Mouse (Mus musculus) neural tube, embryonic 10.5 days (tissue): ENCODE data around the gene Jam2.
A peak's percentile ranks its signal among the peaks of the same experiment; 100 is the strongest.

Experiments used
- DNase-seq: peaks from one replicate; pipeline ENCODE4 v3.0.0-alpha.2; 2017; ENCODE audit warnings: low spot score; ENCODE audit errors: extremely low spot score

Jam2 gene

GRCm38 (mm10) chr16:84835823-84836743 is 62.2 kb downstream of the Jam2 start:
- peak; percentile 61 for DNase-seq

- no peak for DNase-seq
These were observed 64.7 kb downstream of the Jam2 start for GRCm38 (mm10) chr16:84838576-84838975.

DNA sequence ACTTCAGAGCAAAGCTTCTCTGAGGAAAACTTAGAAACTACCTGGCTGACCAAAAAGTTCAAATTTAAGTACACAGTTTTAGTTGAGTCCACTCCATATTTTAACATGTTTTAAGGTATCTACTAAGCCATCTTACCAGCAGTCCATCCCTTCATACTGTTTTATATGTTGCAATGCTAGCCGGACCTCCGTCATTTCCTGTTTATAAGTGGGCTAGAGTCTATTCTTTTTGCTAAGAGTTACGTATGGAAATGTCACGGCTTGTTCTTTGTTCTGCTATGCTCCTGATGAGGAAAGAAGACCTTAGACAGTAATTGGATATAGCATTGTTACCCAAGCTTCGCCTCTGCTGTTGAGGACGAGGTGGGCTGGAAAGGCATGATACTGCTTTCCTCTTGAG is 79.6 kb downstream of the Jam2 start:
- DNase-seq = no peak

DNA sequence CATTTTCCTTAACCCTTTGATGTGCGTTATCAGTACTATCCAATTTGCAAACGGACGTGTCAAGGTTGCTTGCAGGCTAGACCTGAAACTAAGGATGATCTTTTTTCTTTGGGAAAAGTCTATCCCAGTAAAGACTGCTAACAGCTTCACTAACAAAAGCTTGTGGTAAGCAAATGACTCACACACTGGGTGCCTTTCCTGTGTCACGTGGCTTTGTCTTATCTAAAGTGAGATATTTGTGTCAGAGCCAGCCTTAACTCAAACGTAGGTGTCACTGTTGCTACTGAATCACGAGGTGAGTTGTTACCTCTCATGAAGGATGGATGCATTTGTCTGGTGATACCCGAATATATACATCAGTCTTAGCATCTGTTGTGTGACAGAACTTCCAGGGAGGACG is 90.7 kb downstream of the Jam2 start:
- no peak for DNase-seq

DNA sequence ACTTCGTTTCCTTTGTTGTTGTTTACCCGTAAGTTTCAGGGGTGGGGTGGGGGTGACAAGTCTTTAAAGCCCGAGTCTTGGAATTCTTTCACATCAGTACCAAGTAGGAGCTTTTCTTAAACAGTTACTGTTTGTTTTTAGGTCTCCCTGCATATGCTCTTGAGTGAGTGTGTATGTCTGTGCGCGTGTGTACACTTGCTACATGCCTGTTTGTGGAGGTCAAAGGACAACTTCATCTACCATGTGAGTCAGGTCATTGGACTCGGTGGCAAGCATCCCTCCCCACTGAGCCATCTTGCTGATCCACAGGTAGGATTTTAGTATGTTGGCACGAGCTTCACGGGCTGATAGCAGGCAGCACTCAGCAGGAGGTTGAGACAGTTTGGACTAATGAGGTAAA is 99.9 kb downstream of the Jam2 start:
- no peak for DNase-seq

- DNase-seq = no peak
These were observed 101.2 kb downstream of the Jam2 start for GRCm38 (mm10) chr16:84875012-84875717.
